Mouse (Mus musculus): ENCODE results near the gene Slc16a1. TPM values are rescaled to one million over a fixed set of nuclear protein-coding genes. Genes with fewer than 3 reads are reported as not detected.

The Slc16a1 gene
- polyA plus RNA-seq, 1 experiment from 2014 or later: 47.9 TPM

- 85% methylated on average over 1 of the region's 1 CpGs for WGBS
- Histone ChIP-seq H3K27me3 (no peaks in the 10 kb centered on the region), H3K4me3 (replicated peaks) (no peak overlapping the region), H3K27ac (no peak overlapping the region), H3K4me1 (peaks cover 18% of the 10 kb centered on the region), H3K36me3 (no peaks in the 10 kb centered on the region), H3K4me2 (0 out of 2 replicates have a peak overlapping the region, but pooled peaks have one; percentile 98), H3K9me3 (replicated peaks) (no peaks in the 10 kb centered on the region), H3K9ac (no peak overlapping the region)
- ATAC-seq (replicated peaks; ENCODE audit: low FRiP score): no peak
These were observed 2.8 kb downstream of the Slc16a1 start for GRCm38 (mm10) chr3:104641313-104641712.

GRCm38 (mm10) chr3:104643113-104643512, 4.6 kb downstream of the Slc16a1 start:
- no peaks in the 10 kb centered on the region for H3K36me3 ChIP-seq
- no peak for ATAC-seq (replicated peaks; ENCODE audit: low FRiP score)
- no peak overlapping the region for H3K9ac ChIP-seq
- H3K27ac ChIP-seq: no peak overlapping the region
- no peak overlapping the region for H3K4me2 ChIP-seq
- WGBS: 76% methylated on average over 4 of the region's 4 CpGs
- H3K9me3 ChIP-seq (replicated peaks): no peaks in the 10 kb centered on the region
- H3K4me1 ChIP-seq: peaks cover 21% of the 10 kb centered on the region
- no peaks in the 10 kb centered on the region for H3K27me3 ChIP-seq
- H3K4me3 ChIP-seq (replicated peaks): no peak overlapping the region

DNA sequence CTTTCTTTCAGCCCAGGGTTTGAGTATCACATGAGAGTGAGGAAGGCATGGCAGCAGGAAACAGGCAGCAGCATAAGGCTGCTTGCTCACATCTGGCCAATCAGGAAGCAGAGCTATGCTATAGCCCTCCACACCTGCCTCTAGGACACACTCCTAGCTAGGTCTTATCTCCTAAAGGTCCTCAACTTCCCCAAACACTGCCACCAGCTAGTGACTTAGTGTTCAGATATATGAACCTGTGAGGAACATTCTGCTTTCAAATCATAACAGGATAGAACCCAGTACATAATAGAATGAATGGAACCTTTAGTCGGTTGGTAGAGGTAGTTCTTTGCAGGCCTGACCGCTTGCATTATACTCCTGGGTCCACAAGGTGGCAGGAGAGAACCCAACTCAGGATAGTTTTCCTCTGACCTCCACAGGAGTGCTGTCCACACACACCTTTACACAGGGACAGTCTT, 5.4 kb downstream of the Slc16a1 start:
- Histone ChIP-seq H3K27me3 (no peaks in the 10 kb centered on the region), H3K4me3 (replicated peaks) (no peak overlapping the region), H3K9me3 (replicated peaks) (no peaks in the 10 kb centered on the region), H3K9ac (no peak overlapping the region), H3K27ac (no peak overlapping the region), H3K4me2 (no peak overlapping the region), H3K36me3 (no peaks in the 10 kb centered on the region), H3K4me1 (peaks cover 21% of the 10 kb centered on the region)
- ATAC-seq (replicated peaks; ENCODE audit: low FRiP score): peak; percentile 74
- WGBS: 5% methylated on average over 2 of the region's 2 CpGs

DNA sequence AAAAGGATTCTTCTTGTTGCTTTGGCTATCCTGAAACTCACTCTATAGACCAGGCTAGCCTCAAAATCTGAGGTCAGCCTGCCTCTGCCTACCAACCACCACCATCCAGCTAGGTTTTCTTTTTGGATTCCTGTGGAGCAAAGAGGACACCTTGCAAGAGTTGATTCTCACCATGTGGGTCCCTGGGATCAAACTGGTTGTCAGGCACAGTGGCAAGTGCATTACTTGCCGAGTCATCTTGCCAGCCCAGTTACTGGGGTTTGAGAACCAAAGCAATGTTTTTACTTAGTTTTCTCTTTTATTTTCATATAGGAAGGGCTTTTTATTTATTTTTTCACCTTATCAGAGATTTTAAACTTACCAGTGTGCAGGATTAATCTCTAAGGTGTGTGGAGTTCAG, 5.9 kb downstream of the Slc16a1 start:
- H3K9me3 ChIP-seq (replicated peaks): no peaks in the 10 kb centered on the region
- H3K4me3 ChIP-seq (replicated peaks): no peak overlapping the region
- no peak overlapping the region for H3K27ac ChIP-seq
- no peaks in the 10 kb centered on the region for H3K27me3 ChIP-seq
- H3K36me3 ChIP-seq: no peaks in the 10 kb centered on the region
- no peak for ATAC-seq (replicated peaks; ENCODE audit: low FRiP score)
- peaks cover 20% of the 10 kb centered on the region for H3K4me1 ChIP-seq
- WGBS: 84% methylated on average over 1 of the region's 1 CpGs
- H3K4me2 ChIP-seq: no peak overlapping the region
- no peak overlapping the region for H3K9ac ChIP-seq

- 0 out of 2 replicates have a peak, but pooled peaks cover 3% of the 10 kb centered on the region for H3K4me1 ChIP-seq
- no peak overlapping the region for H3K4me3 ChIP-seq (replicated peaks)
- no peaks in the 10 kb centered on the region for H3K9me3 ChIP-seq (replicated peaks)
- no peak overlapping the region for H3K27ac ChIP-seq
- ATAC-seq (replicated peaks; ENCODE audit: low FRiP score): no peak
- no peaks in the 10 kb centered on the region for H3K27me3 ChIP-seq
- no peak overlapping the region for H3K9ac ChIP-seq
- WGBS: 87% methylated on average over 4 of the region's 4 CpGs
- peaks cover 57% of the 10 kb centered on the region for H3K36me3 ChIP-seq
- no peak overlapping the region for H3K4me2 ChIP-seq
These were observed 15.8 kb downstream of the Slc16a1 start for GRCm38 (mm10) chr3:104654219-104654618.

DNA sequence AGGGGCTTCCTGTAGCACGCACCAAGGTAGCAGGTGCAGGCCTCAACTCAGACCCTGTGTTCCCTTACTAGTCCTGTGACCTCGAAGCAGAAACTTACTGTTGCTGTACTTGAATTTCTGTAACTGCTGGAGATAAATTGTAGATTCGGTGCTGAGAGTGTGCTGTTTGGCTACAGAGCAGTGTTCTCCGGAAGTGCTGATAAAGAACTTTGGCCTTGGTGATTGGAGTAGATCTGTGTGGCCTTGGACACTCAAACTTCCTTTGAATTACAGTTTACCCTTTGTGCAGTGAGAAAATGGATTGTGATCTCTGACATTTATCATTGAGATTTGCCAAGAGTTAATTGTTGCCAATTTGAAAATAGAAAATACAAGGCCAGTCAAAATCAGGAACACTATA, 16.5 kb downstream of the Slc16a1 start:
- no peaks in the 10 kb centered on the region for H3K9me3 ChIP-seq (replicated peaks)
- no peak overlapping the region for H3K4me2 ChIP-seq
- WGBS: 84% methylated on average over 4 of the region's 4 CpGs
- ATAC-seq (replicated peaks; ENCODE audit: low FRiP score): no peak
- H3K4me3 ChIP-seq (replicated peaks): no peak overlapping the region
- H3K9ac ChIP-seq: no peak overlapping the region
- peaks cover 57% of the 10 kb centered on the region for H3K36me3 ChIP-seq
- H3K27me3 ChIP-seq: no peaks in the 10 kb centered on the region
- no peaks in the 10 kb centered on the region for H3K4me1 ChIP-seq
- H3K27ac ChIP-seq: no peak overlapping the region

DNA sequence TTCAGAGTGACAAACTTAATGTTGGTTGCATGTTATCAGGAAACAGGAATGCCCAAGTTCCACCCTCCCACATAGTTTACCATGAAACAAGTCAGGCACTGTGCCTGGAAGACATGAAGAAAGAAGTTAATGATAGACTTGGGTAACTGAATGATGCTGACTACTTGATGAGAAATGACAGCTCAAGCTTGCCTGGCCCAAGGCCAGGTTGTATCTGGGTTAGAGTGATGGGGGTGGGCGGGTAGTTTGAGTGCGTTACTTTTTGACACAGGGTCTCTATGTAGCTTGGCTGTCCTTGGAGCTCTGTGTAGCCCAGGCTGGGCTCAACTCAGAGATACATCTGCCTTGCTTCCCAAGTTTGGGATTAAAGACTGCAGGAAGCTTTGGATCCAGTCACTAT, 20.2 kb downstream of the Slc16a1 start:
- no peak overlapping the region for H3K27ac ChIP-seq
- H3K4me1 ChIP-seq: peaks cover 23% of the 10 kb centered on the region
- H3K27me3 ChIP-seq: no peaks in the 10 kb centered on the region
- ATAC-seq (replicated peaks; ENCODE audit: low FRiP score): no peak
- H3K4me2 ChIP-seq: no peak overlapping the region
- H3K9ac ChIP-seq: no peak overlapping the region
- no peak overlapping the region for H3K4me3 ChIP-seq (replicated peaks)
- H3K36me3 ChIP-seq: peaks cover 33% of the 10 kb centered on the region
- 94% methylated on average over 2 of the region's 2 CpGs for WGBS
- no peaks in the 10 kb centered on the region for H3K9me3 ChIP-seq (replicated peaks)

- 82% methylated on average over 4 of the region's 4 CpGs for WGBS
- Histone ChIP-seq H3K36me3 (peaks cover 24% of the 10 kb centered on the region), H3K9ac (no peak overlapping the region), H3K27ac (0 out of 2 replicates have a peak overlapping the region, but pooled peaks have one; percentile 45), H3K4me2 (no peak overlapping the region), H3K4me1 (peaks cover 26% of the 10 kb centered on the region), H3K9me3 (replicated peaks) (no peaks in the 10 kb centered on the region), H3K27me3 (no peaks in the 10 kb centered on the region), H3K4me3 (replicated peaks) (no peak overlapping the region)
- no peak for ATAC-seq (replicated peaks; ENCODE audit: low FRiP score)
These were observed 21.3 kb downstream of the Slc16a1 start for GRCm38 (mm10) chr3:104659758-104660157.

DNA sequence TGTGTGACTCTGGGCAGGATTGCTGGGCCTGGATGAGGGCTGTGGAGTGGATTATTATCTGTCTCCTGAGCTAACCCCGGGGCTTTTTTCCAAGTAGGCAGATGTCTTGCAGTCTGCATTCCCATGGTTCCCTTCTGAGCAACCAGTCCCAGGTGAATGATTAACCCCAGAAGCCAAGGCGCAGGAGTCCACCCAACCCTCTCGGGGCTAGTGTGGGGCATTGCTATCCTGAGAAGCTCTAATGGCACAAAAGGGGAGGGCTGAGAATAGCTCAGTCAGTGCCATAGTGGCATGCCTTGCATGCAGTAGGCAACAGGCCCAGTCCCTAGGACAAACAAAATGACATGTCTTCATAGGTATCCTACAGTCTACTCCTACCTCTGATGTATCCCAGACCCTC, 22.1 kb downstream of the Slc16a1 start:
- H3K36me3 ChIP-seq: peaks cover 16% of the 10 kb centered on the region
- ATAC-seq (replicated peaks; ENCODE audit: low FRiP score): peak; percentile 85
- H3K27me3 ChIP-seq: no peaks in the 10 kb centered on the region
- 63% methylated on average over 3 of the region's 3 CpGs for WGBS
- no peak overlapping the region for H3K9ac ChIP-seq
- no peaks in the 10 kb centered on the region for H3K9me3 ChIP-seq (replicated peaks)
- no peak overlapping the region for H3K4me3 ChIP-seq (replicated peaks)
- peaks cover 26% of the 10 kb centered on the region for H3K4me1 ChIP-seq
- H3K27ac ChIP-seq: peak overlapping the region; percentile 55; the same call in 1 of the 2 replicates
- no peak overlapping the region for H3K4me2 ChIP-seq

GRCm38 (mm10) chr3:104662007-104662406, 23.5 kb downstream of the Slc16a1 start:
- Histone ChIP-seq H3K4me3 (replicated peaks) (no peak overlapping the region), H3K36me3 (peaks cover 9% of the 10 kb centered on the region), H3K4me1 (peaks cover 26% of the 10 kb centered on the region), H3K27ac (peak overlapping the region; percentile 41), H3K27me3 (no peaks in the 10 kb centered on the region), H3K9me3 (replicated peaks) (no peaks in the 10 kb centered on the region), H3K4me2 (no peak overlapping the region), H3K9ac (no peak overlapping the region)
- ATAC-seq (replicated peaks; ENCODE audit: low FRiP score): no peak
- WGBS: 50% methylated on average over 4 of the region's 4 CpGs

DNA sequence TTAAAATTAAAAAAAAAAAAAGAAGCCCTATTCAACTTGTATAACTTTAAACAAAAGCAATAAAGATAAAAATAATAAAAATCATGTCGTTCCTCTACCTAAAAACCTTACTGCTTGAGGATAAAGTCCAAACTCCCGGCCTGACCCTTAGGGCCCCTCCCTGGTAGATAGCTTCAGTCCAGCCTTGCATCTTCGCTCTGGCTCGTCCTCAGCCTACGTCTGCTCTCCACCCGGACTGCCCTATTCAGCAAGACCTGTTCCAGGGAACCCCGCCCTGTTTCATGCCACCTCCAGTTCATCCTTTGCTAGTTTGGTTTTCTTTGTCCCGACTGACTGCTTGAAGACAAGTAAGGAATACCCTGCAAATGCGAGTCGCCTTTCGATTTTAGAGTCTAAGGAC, 24.5 kb downstream of the Slc16a1 start:
- no peak for ATAC-seq (replicated peaks; ENCODE audit: low FRiP score)

DNA sequence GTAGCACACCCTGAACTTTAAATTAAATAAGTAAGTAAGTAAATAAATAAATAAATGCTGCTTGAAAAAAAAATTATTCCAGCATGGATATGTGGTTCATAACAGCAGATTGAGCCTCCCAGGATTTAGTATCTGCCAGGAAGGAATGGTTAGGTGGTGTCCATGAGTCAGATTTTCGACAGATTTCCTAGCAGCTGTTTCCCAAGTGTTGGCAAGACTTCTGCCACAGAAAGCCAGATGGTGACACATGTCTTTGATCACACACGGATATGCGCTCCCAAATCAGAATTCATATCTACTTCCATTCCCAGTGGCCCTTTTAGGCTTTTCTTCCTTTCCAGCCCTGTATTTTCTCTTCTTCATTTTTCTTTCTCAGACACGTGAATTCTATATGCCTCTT, 28.5 kb downstream of the Slc16a1 start:
- Histone ChIP-seq H3K36me3 (no peaks in the 10 kb centered on the region), H3K27ac (no peak overlapping the region), H3K27me3 (no peaks in the 10 kb centered on the region), H3K9me3 (replicated peaks) (no peaks in the 10 kb centered on the region), H3K4me2 (no peak overlapping the region), H3K4me3 (replicated peaks) (no peak overlapping the region), H3K9ac (no peak overlapping the region), H3K4me1 (peaks cover 38% of the 10 kb centered on the region)
- no peak for ATAC-seq (replicated peaks; ENCODE audit: low FRiP score)
- WGBS: 62% methylated on average over 4 of the region's 4 CpGs

More for the DNA sequence above, 24.5 kb downstream of the Slc16a1 start:
- Histone ChIP-seq H3K9ac (no peak overlapping the region), H3K4me2 (no peak overlapping the region), H3K4me1 (peaks cover 26% of the 10 kb centered on the region), H3K9me3 (replicated peaks) (no peaks in the 10 kb centered on the region), H3K27me3 (no peaks in the 10 kb centered on the region), H3K27ac (no peak overlapping the region), H3K4me3 (replicated peaks) (no peak overlapping the region), H3K36me3 (peaks cover under 1% of the 10 kb centered on the region; the same call in 1 of the 2 replicates)
- 75% methylated on average over 11 of the region's 11 CpGs for WGBS

GRCm38 (mm10) chr3:104667451-104667850, 29.0 kb downstream of the Slc16a1 start:
- Histone ChIP-seq H3K27me3 (no peaks in the 10 kb centered on the region), H3K9ac (no peak overlapping the region), H3K9me3 (replicated peaks) (no peaks in the 10 kb centered on the region), H3K4me1 (peaks cover 38% of the 10 kb centered on the region), H3K4me3 (replicated peaks) (no peak overlapping the region), H3K4me2 (no peak overlapping the region), H3K36me3 (no peaks in the 10 kb centered on the region), H3K27ac (no peak overlapping the region)
- no peak for ATAC-seq (replicated peaks; ENCODE audit: low FRiP score)
- 68% methylated on average over 10 of the region's 10 CpGs for WGBS

Measured in kidney, embryonic 15.5 days (tissue).